Mouse (Mus musculus) adipose tissue, adult 10 weeks (tissue): ENCODE measurements around the gene Olfr1061. TPM values are rescaled to one million over a fixed set of nuclear protein-coding genes. Genes with fewer than 3 reads are reported as not detected.

Experiments
- polyA plus RNA-seq: library from polyadenylated mRNA; stranded (reverse); fragments of 350-450 nt; fragmentation: Illumina TruSeq; extraction: RNeasy Lipid Tissue Mini Kit (QIAGEN cat#74804); gene quantifications from one replicate; pipeline ENCODE4 v1.2.3, GENCODE M21; 2014; ENCODE audit warnings: low read depth, low replicate concordance

Gene Olfr1061
- not detected for polyA plus RNA-seq

GRCm38 (mm10) chr2:86413950-86414349, at the start of gene Olfr1061:
TSS of gene Olfr1061 (minus strand) at chr2:86414050.

GRCm38 (mm10) chr2:86456169-86456568, 42.3 kb upstream of the Olfr1061 start, which contains the start of gene Olfr1066:
TSS of gene Olfr1066 (minus strand) at chr2:86456269.

GRCm38 (mm10) chr2:86450491-86450890, 36.6 kb upstream of the Olfr1061 start, which contains the start of gene Olfr1065:
TSS of gene Olfr1065 (minus strand) at chr2:86450591.

GRCm38 (mm10) chr2:86426649-86427048, 12.8 kb upstream of the Olfr1061 start, which contains the start of gene Olfr1062:
TSS of gene Olfr1062 (minus strand) at chr2:86426749.

GRCm38 (mm10) chr2:86388461-86388860, 25.4 kb downstream of the Olfr1061 start, which contains the start of gene Olfr1058:
TSS of gene Olfr1058 (minus strand) at chr2:86388561.

GRCm38 (mm10) chr2:86378293-86378692, 35.6 kb downstream of the Olfr1061 start, which contains the start of gene Olfr1057:
TSS of gene Olfr1057 (minus strand) at chr2:86378393.

Other genes with a start within 250 kb of the Olfr1061 start
- not detected for gene Olfr1043, start 246.5 kb downstream of the Olfr1061 start, polyA plus RNA-seq
- not detected for gene Olfr1044, start 236.2 kb downstream of the Olfr1061 start, polyA plus RNA-seq
- gene Olfr52, start 228.4 kb downstream of the Olfr1061 start, polyA plus RNA-seq = not detected
- not detected for gene Olfr1045, start 211.0 kb downstream of the Olfr1061 start, polyA plus RNA-seq
- gene Olfr1046, start 194.7 kb downstream of the Olfr1061 start, polyA plus RNA-seq = not detected
- not detected for gene Olfr1047, start 182.6 kb downstream of the Olfr1061 start, polyA plus RNA-seq
- not detected for gene Olfr1048, start 173.8 kb downstream of the Olfr1061 start, polyA plus RNA-seq
- not detected for gene Olfr1049, start 155.7 kb downstream of the Olfr1061 start, polyA plus RNA-seq
- gene Olfr1051, start 135.0 kb downstream of the Olfr1061 start, polyA plus RNA-seq = not detected
- gene Olfr1052, start 121.6 kb downstream of the Olfr1061 start, polyA plus RNA-seq = not detected
- gene Olfr1053, start 98.8 kb downstream of the Olfr1061 start, polyA plus RNA-seq = not detected
- not detected for gene Olfr1054, start 78.6 kb downstream of the Olfr1061 start, polyA plus RNA-seq
- gene Olfr1055, start 63.8 kb downstream of the Olfr1061 start, polyA plus RNA-seq = not detected
- gene Olfr1056, start 51.6 kb downstream of the Olfr1061 start, polyA plus RNA-seq = not detected
- gene Olfr1057, start 35.7 kb downstream of the Olfr1061 start, polyA plus RNA-seq = not detected
- not detected for gene Olfr1058, start 25.5 kb downstream of the Olfr1061 start, polyA plus RNA-seq
- not detected for gene Olfr1062, start 12.7 kb upstream of the Olfr1061 start, polyA plus RNA-seq
- not detected for gene Olfr1065, start 36.5 kb upstream of the Olfr1061 start, polyA plus RNA-seq
- not detected for gene Olfr1066, start 42.2 kb upstream of the Olfr1061 start, polyA plus RNA-seq
- gene Olfr228, start 73.3 kb upstream of the Olfr1061 start, polyA plus RNA-seq = not detected
- not detected for gene Olfr1076, start 94.4 kb upstream of the Olfr1061 start, polyA plus RNA-seq
- not detected for gene Olfr1079, start 128.4 kb upstream of the Olfr1061 start, polyA plus RNA-seq
- not detected for gene Olfr1080, start 144.2 kb upstream of the Olfr1061 start, polyA plus RNA-seq
- gene Olfr1082, start 184.9 kb upstream of the Olfr1061 start, polyA plus RNA-seq = not detected
- gene Olfr1084, start 225.7 kb upstream of the Olfr1061 start, polyA plus RNA-seq = not detected
- not detected for gene Olfr1085, start 248.0 kb upstream of the Olfr1061 start, polyA plus RNA-seq